Mouse (Mus musculus) liver, postnatal 0 days (tissue): Measurements from ENCODE around the gene Sox12. TPM values are rescaled to one million over a fixed set of nuclear protein-coding genes. Genes with fewer than 3 reads are reported as not detected.
"Not testable (repeated sequence)": the region's sequence is repeated elsewhere in the genome, so short reads cannot be mapped to it uniquely, and the experiment has no call there.

Experiments
- ATAC-seq: fragments of 200-750 bp; cut with Nextera tagmentation; 2 replicates; pipeline ENCODE4 v1.8.0; 2017; ENCODE audit warnings: mild to moderate bottlenecking, moderate library complexity
- DNase-seq: peaks from one replicate; pipeline ENCODE4 v3.0.0-alpha.2; 2016
- H3K27ac ChIP-seq: fragments of 300-500 bp; sonication (generic); 2 replicates; pipeline ENCODE4 v1.5.1; 2014; ENCODE audit warnings: antibody characterized with exemption, moderate library complexity, mild to moderate bottlenecking, low read depth
- H3K27me3 ChIP-seq: fragments of 300-500 bp; sonication (generic); 2 replicates; pipeline ENCODE4 v1.6.1; 2014; ENCODE audit warnings: low read length, control low read depth, mixed read lengths; ENCODE audit not compliant: insufficient read depth
- H3K36me3 ChIP-seq: fragments of 300-500 bp; sonication (generic); replicated peaks from 2 replicates; pipeline ENCODE4 v1.6.1; 2014; ENCODE audit warnings: mild to moderate bottlenecking, control low read depth, low read length, moderate library complexity, mixed read lengths; ENCODE audit not compliant: insufficient read depth
- H3K4me1 ChIP-seq: fragments of 300-500 bp; sonication (generic); 2 replicates; pipeline ENCODE4 v1.6.1; 2014; ENCODE audit warnings: antibody characterized with exemption, mild to moderate bottlenecking, control low read depth; ENCODE audit not compliant: insufficient read depth
- H3K4me2 ChIP-seq: fragments of 300-500 bp; sonication (generic); 2 replicates; pipeline ENCODE4 v1.6.1; 2014; ENCODE audit warnings: low read depth, mild to moderate bottlenecking, low read length, moderate library complexity, mixed read lengths
- H3K4me3 ChIP-seq: fragments of 300-500 bp; sonication (generic); 2 replicates; pipeline ENCODE4 v1.5.1; 2014; ENCODE audit warnings: low read depth, low read length
- H3K9ac ChIP-seq: fragments of 300-500 bp; sonication (generic); replicated peaks from 2 replicates; pipeline ENCODE4 v1.6.1; 2014; ENCODE audit warnings: mild to moderate bottlenecking, moderate library complexity
- H3K9me3 ChIP-seq: fragments of 300-500 bp; sonication (generic); 2 replicates; pipeline ENCODE4 v1.6.1; 2016; ENCODE audit warnings: mild to moderate bottlenecking, control low read depth, low read length, mixed read lengths
- CTCF ChIP-seq: sonication (generic); IDR thresholded peaks from 2 replicates; pipeline ENCODE4 v1.5.1; 2016; ENCODE audit warnings: antibody characterized with exemption, low read depth
- EP300 ChIP-seq: IDR thresholded peaks from 2 replicates; pipeline ENCODE4 v1.6.1; 2016; ENCODE audit warnings: antibody characterized with exemption, low read depth, mild to moderate bottlenecking
- WGBS: fragments of 180-500 bp; shearing (Covaris S2); extraction: QIAGEN DNeasy Blood & Tissue Kit; methylation state at CpG from one replicate; pipeline ENCODE4 v1.1.7; 2014; ENCODE audit not compliant: insufficient replicate concordance; 5-methylcytosine and 5-hydroxymethylcytosine counted together
- polyA plus RNA-seq: library from polyadenylated mRNA; unstranded; fragments of >200 nt; fragmentation: Nextera tagmentation; extraction: Ambion mirVana; gene quantifications from 2 replicates; pipeline ENCODE4 v1.2.1, GENCODE M21; 2015

Sox12 gene
- polyA plus RNA-seq, 1 experiment from 2014 or later: 1.2 TPM

DNA sequence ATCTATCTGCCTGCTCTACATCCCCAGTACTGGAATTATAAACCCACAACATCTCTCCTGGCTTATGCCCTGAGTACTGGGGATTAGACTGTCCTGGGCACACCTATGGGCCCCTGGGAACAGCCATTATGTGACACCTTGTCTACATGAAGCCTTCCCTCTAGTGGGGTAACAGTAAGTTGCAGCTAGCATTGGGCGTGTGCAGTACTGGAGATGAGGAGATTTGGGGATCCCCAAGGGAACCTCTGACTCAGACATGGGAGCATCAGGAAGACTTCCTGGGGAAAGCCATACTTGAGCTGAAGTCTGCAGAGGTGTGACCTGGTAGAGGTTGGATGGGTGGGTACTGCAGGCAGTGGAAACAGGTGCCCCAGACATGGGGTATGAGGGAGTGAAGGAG is 41.1 kb upstream of the Sox12 start:
- Histone ChIP-seq H3K4me1 (peaks cover 4% of the 10 kb centered on the region), H3K4me2 (no peak overlapping the region), H3K9ac (no peak overlapping the region), H3K36me3 (no peaks in the 10 kb centered on the region), H3K27me3 (no peaks in the 10 kb centered on the region), H3K9me3 (no peaks in the 10 kb centered on the region), H3K27ac (no peak overlapping the region), H3K4me3 (no peak overlapping the region)
- WGBS: 47% methylated on average over 1 of the region's 1 CpGs
- no peak for DNase-seq
- ATAC-seq: no peak
- no peak for TF ChIP-seq EP300
- peak; percentile 43 for TF ChIP-seq CTCF

DNA sequence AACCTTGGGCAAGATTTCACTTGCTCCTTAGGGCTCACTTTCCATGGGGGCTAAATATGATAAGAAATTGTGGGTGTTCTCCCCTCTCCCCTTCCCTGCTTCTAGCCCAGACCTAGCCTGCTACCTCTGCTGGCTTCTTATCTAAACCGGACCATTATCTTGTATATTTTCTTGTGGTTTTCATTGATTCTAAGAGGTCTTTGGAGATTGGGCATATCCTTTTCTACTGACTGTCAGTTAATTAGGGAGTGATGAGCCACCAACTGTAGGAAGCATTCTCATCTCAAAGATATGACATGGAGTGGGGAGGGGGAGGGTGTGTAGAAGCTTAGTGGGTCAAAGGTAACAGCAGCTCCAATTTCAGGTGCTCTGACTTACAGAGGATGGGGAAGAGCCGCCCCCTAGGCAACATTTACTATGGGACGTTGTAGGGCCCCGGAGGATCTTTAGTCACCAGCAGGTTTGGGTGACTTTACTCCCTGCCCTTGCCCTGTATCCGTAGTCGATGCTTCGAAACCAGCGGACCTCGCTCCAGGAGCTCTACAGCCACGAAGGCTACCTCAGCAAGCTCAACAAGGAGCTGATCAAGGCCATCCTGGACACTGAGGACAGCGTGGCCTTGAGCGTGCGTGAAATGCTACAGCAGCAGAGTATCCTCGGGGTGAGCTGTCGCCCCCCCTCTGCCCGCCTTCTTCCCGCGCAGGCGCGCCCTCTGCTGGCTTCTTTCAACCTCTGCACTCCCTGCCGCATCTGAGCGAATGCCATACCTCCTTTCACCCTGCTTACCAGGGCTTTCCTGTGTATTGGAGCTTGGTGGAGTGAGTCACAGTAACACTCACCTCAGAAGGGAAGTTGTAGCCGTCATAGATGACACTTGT is 39.4 kb upstream of the Sox12 start:
- TF ChIP-seq EP300 (no peak), CTCF (peak; percentile 95)
- no peak overlapping the region for H3K27ac ChIP-seq
- 4% methylated on average over 23 of the region's 23 CpGs for WGBS
- no peaks in the 10 kb centered on the region for H3K9me3 ChIP-seq
- H3K4me1 ChIP-seq: peaks cover 4% of the 10 kb centered on the region
- DNase-seq (peak; percentile 83), ATAC-seq (peak; percentile 87)
- H3K9ac ChIP-seq: no peak overlapping the region
- no peaks in the 10 kb centered on the region for H3K27me3 ChIP-seq
- H3K4me2 ChIP-seq: peak overlapping the region; percentile 69
- no peaks in the 10 kb centered on the region for H3K36me3 ChIP-seq
- peak overlapping the region; percentile 27; the same call in 1 of the 2 replicates for H3K4me3 ChIP-seq

DNA sequence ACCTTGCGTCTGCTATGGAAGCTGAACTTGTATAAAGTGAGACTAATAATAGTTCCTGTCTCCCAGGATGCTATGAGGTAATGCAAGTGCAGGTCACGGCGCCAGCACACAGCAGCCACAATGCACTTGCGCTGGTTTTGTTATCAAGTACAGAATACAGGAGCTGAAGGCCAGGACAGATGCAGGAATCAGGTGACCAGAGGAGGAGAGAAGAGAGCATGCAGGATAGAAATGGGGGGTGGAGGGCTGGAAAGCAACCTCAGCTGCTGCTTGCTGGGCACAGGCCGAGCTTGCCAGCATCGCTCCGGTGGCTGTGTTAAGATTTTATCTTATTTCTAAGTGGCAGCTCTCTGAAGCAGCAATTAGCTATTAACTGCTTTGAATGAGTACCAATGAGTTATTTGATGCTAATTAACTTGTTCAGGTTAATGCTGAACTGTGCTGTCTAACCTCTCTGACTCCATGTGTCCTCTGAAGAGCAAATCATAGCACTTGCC is 38.6 kb upstream of the Sox12 start:
- no peaks in the 10 kb centered on the region for H3K27me3 ChIP-seq
- no peak for ATAC-seq
- 58% methylated on average over 7 of the region's 7 CpGs for WGBS
- DNase-seq: no peak
- no peaks in the 10 kb centered on the region for H3K36me3 ChIP-seq
- no peak overlapping the region for H3K4me3 ChIP-seq
- no peak overlapping the region for H3K4me2 ChIP-seq
- peaks cover 4% of the 10 kb centered on the region for H3K4me1 ChIP-seq
- H3K9ac ChIP-seq: no peak overlapping the region
- H3K9me3 ChIP-seq: no peaks in the 10 kb centered on the region
- TF ChIP-seq CTCF (no peak), EP300 (no peak)
- H3K27ac ChIP-seq: no peak overlapping the region

DNA sequence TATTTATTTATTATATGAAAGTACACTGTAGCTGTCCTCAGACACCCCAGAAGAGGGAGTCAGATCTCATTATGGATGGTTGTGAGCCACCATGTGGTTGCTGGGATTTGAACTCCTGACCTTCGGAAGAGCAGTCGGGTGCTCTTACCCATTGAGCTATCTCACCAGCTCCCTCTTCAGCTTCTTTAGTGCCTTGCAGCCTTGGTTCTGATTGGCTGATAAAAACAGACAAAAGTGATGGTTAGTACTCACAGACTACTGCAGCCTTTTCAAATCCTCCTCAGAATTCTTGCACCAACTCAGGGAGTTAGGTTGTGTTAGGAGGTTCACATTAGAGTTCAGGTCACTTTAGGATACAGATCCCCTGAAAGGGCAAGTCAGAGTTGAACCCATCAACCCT is 30.6 kb upstream of the Sox12 start:
- WGBS: 84% methylated on average over 2 of the region's 2 CpGs
- ATAC-seq, H3K9ac ChIP-seq, H3K36me3 ChIP-seq, H3K27ac ChIP-seq, H3K9me3 ChIP-seq, H3K4me2 ChIP-seq, DNase-seq, H3K27me3 ChIP-seq, H3K4me3 ChIP-seq, H3K4me1 ChIP-seq: not testable (repeated sequence)
- TF ChIP-seq CTCF: peak; percentile 24; the same call in 1 of the 2 replicates

DNA sequence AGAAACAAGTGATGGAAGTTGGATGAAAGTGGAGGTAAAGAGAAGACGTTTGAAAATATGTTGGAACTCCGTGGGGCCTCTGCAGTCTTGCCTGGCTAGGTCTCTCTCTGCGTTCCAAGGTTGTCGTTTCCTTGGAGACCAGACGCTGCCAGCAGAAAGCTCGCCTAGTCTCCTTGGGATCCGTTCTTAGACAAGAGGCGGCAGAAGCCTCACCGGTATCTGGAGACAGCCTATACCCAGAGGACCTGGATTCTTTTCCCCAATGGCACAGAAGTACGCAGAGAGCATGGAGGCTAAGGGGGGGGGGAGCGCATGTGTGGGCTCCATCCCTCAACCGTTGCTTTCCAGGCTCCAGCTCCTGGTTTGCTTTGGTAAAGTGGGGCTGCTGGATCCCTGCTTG is 29.6 kb upstream of the Sox12 start:
- Histone ChIP-seq H3K9me3 (0 out of 2 replicates have a peak, but pooled peaks cover 5% of the 10 kb centered on the region), H3K4me1 (no peaks in the 10 kb centered on the region), H3K9ac (no peak overlapping the region), H3K27ac (no peak overlapping the region), H3K36me3 (no peaks in the 10 kb centered on the region), H3K4me3 (no peak overlapping the region), H3K4me2 (no peak overlapping the region), H3K27me3 (no peaks in the 10 kb centered on the region)
- ATAC-seq (no peak), DNase-seq (no peak)
- TF ChIP-seq EP300: no peak
- TF ChIP-seq CTCF: no peak
- whole genome bisulfite sequencing: 38% methylated on average over 12 of the region's 12 CpGs

DNA sequence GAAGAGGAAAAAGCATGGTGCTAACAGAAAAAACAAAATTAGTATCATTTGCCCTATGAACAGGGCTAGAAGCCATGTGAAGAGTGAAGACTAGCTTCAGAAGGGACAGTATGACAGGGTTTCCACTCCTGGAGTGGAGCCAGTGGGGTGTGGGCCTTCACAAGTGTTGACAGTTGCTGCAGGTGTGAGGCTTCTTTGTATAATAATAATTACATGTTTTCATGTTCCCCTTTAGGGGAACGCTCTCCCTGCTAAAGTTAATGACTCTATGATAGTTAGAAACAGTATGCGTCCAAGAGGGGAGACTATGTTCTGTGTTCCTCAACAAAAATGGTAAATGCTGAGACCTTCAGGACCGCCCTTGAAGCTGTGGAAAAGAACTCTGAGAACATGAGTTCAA is 17.9 kb upstream of the Sox12 start:
- 95% methylated on average over 3 of the region's 3 CpGs for WGBS
- Histone ChIP-seq H3K27me3 (no peaks in the 10 kb centered on the region), H3K4me1 (peaks cover 33% of the 10 kb centered on the region), H3K9ac (no peak overlapping the region), H3K27ac (no peak overlapping the region), H3K4me3 (no peak overlapping the region), H3K9me3 (0 out of 2 replicates have a peak, but pooled peaks cover 3% of the 10 kb centered on the region), H3K4me2 (peak overlapping the region; percentile 89; the same call in 1 of the 2 replicates), H3K36me3 (no peaks in the 10 kb centered on the region)
- ATAC-seq: no peak
- DNase-seq: no peak
- no peak for TF ChIP-seq CTCF
- TF ChIP-seq EP300: no peak
